Mouse (Mus musculus): Measurements from ENCODE around the gene Bin2.

DNA sequence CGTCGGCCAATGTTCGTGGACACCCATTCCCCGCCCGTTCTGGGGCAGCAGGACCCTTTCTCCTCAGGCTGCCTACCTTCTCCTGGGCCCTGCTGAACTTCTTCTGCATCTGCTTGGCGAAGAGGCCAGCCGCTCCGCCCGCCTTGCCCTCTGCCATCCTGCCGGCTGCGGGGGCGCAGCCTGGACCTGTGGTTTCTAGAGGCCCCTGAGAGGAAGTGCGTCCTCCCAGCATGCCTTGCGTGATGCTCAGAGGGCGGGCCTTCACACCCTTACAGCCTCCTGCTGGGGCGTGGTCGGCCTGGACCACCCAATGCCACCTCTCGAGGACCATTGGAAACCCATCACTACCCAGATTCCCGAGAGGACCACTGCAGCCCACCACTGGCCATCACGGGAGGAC, at the start of gene Bin2:
- TF ChIP-seq CTCF (IDR thresholded peaks at IDR 0.05; ENCODE audit: insufficient read depth, low read length) (no peak), POLR2A (IDR thresholded peaks at IDR 0.05; ENCODE audit: borderline replicate concordance, extremely low read depth, low read depth, low read length) (peak; percentile 45; the same call in 1 of the 2 replicates)
